Mouse (Mus musculus) right cerebral cortex, adult 18-20 months (tissue): Measurements from ENCODE around the gene Pfkm.

Experiments used
- DNase-seq: peaks from one replicate; pipeline ENCODE4 v3.0.0; 2022; ENCODE audit warnings: mixed read lengths

Pfkm gene

GRCm38 (mm10) chr15:98142515-98142914 lies 50.1 kb downstream of the Pfkm start:
- no peak for DNase-seq

GRCm38 (mm10) chr15:98144861-98145507 lies 52.6 kb downstream of the Pfkm start:
- DNase-seq, result no peak

GRCm38 (mm10) chr15:98145559-98146181 lies 53.3 kb downstream of the Pfkm start:
- DNase-seq, result peak; percentile 96

- DNase-seq, result no peak
These were observed 56.0 kb downstream of the Pfkm start for GRCm38 (mm10) chr15:98148356-98148755.

GRCm38 (mm10) chr15:98149166-98149602 lies 56.8 kb downstream of the Pfkm start:
- no peak for DNase-seq

- no peak for DNase-seq
These were observed 60.5 kb downstream of the Pfkm start for GRCm38 (mm10) chr15:98152916-98153315.

- DNase-seq, result no peak
These were observed 61.2 kb downstream of the Pfkm start for GRCm38 (mm10) chr15:98153625-98154024.

- DNase-seq, result no peak
These were observed 61.8 kb downstream of the Pfkm start for GRCm38 (mm10) chr15:98154146-98154545.

GRCm38 (mm10) chr15:98154631-98155030 lies 62.2 kb downstream of the Pfkm start:
- DNase-seq, result no peak

GRCm38 (mm10) chr15:98155272-98155671 lies 62.9 kb downstream of the Pfkm start:
- DNase-seq, result no peak

- no peak for DNase-seq
These were observed 63.6 kb downstream of the Pfkm start for GRCm38 (mm10) chr15:98155944-98156343.

GRCm38 (mm10) chr15:98157253-98157652 lies 64.9 kb downstream of the Pfkm start:
- DNase-seq, result no peak

- DNase-seq, result no peak
These were observed 68.8 kb downstream of the Pfkm start for GRCm38 (mm10) chr15:98161026-98161805.

- DNase-seq, result no peak
These were observed 70.2 kb downstream of the Pfkm start for GRCm38 (mm10) chr15:98162561-98162960.

- no peak for DNase-seq
These were observed 73.1 kb downstream of the Pfkm start, which contains the start of gene Asb8 for GRCm38 (mm10) chr15:98165525-98165924. Gene Asb8 (minus strand): TSS chr15:98165625.

GRCm38 (mm10) chr15:98166963-98167644 lies 74.7 kb downstream of the Pfkm start, which contains the start of gene Ccdc184:
Gene Ccdc184 (plus strand): TSS chr15:98167158.
- peak; percentile 24 for DNase-seq

GRCm38 (mm10) chr15:98167645-98168621 lies 75.5 kb downstream of the Pfkm start:
- peak; percentile 95 for DNase-seq

- DNase-seq, result no peak
These were observed 76.2 kb downstream of the Pfkm start for GRCm38 (mm10) chr15:98168622-98169004.

- peak; percentile 82 for DNase-seq
These were observed 78.0 kb downstream of the Pfkm start for GRCm38 (mm10) chr15:98170365-98170764.

- no peak for DNase-seq
These were observed 78.5 kb downstream of the Pfkm start for GRCm38 (mm10) chr15:98170917-98171316.

GRCm38 (mm10) chr15:98172113-98172512 lies 79.7 kb downstream of the Pfkm start:
- DNase-seq, result no peak

- DNase-seq, result peak; percentile 87
These were observed 81.4 kb downstream of the Pfkm start for GRCm38 (mm10) chr15:98173821-98174220.
